Mouse (Mus musculus): ENCODE data around the gene Sfswap. TPM values are rescaled to one million over a fixed set of nuclear protein-coding genes. Genes with fewer than 3 reads are reported as not detected.

Sfswap gene
- polyA plus RNA-seq, 2 experiments: 13.1 to 25.9 TPM

DNA sequence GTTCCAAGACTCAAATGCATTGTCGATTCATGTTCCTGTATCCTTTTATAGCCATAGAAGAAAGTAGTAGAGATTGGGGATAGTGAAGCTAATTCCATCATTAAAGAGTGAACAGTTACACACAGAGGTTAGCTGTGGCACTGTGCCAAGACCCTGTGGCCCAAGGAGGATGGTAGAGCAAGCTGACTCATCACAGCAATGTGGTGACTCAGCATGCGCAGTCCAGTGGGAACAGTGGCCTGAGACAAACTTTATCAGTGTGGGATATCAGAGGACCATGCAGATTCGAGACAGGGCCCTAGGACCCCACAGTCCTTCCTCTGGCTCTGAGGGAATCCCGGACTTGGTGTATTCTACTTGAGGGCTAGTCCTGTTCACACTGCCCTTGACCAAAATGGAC lies 17.2 kb downstream of the Sfswap start:
- H3K4me3 ChIP-seq (ENCODE audit: insufficient read depth in 1 of 2, low read depth in 2 of 2, low read length in 2 of 2): no peak overlapping the region
- no peak overlapping the region for H3K27ac ChIP-seq
- no peaks in the 10 kb centered on the region for H3K4me1 ChIP-seq (replicated peaks; ENCODE audit: control insufficient read depth in 2 of 2, insufficient read depth in 2 of 2, low read length in 1 of 2)
- no peak overlapping the region for H3K9ac ChIP-seq (replicated peaks)
- H3K36me3 ChIP-seq (replicated peaks; ENCODE audit: control insufficient read depth, insufficient read depth, low read depth): peaks cover 55% of the 10 kb centered on the region
- ATAC-seq (ENCODE audit: insufficient read depth): 0 out of 2 replicates have a peak, but pooled peaks have one; percentile 23
- no peak overlapping the region for H3K4me2 ChIP-seq (ENCODE audit: low read depth)
- 76% methylated on average over 4 of the region's 4 CpGs for WGBS (ENCODE audit: insufficient replicate concordance)
- H3K27me3 ChIP-seq (ENCODE audit: control insufficient read depth, insufficient read depth, low read length): no peaks in the 10 kb centered on the region
- DNase-seq (ENCODE audit: low read depth in 3 of 3, low spot score in 3 of 3): no peak
- H3K9me3 ChIP-seq (ENCODE audit: control insufficient read depth, low read length): no peaks in the 10 kb centered on the region
- no peak for TF ChIP-seq CTCF (IDR thresholded peaks at IDR 0.05; ENCODE audit: low read depth)
- TF ChIP-seq EP300 (IDR thresholded peaks at IDR 0.05; ENCODE audit: low read depth): no peak

- Histone ChIP-seq H3K9ac (replicated peaks) (no peak overlapping the region), H3K36me3 (replicated peaks; ENCODE audit: control insufficient read depth, insufficient read depth, low read depth) (peaks cover 49% of the 10 kb centered on the region)
- 89% methylated on average over 1 of the region's 1 CpGs for WGBS (ENCODE audit: insufficient replicate concordance)
These were observed 17.8 kb downstream of the Sfswap start for GRCm38 (mm10) chr5:129518786-129519185.

GRCm38 (mm10) chr5:129519591-129519990 lies 18.6 kb downstream of the Sfswap start:
- DNase-seq (ENCODE audit: low read depth in 3 of 3, low spot score in 3 of 3) (no peak), ATAC-seq (ENCODE audit: insufficient read depth) (no peak)
- H3K9me3 ChIP-seq (ENCODE audit: control insufficient read depth, low read length): no peaks in the 10 kb centered on the region
- no peak overlapping the region for H3K4me3 ChIP-seq (ENCODE audit: insufficient read depth in 1 of 2, low read depth in 2 of 2, low read length in 2 of 2)
- 85% methylated on average over 2 of the region's 2 CpGs for WGBS (ENCODE audit: insufficient replicate concordance)
- H3K4me2 ChIP-seq (ENCODE audit: low read depth): no peak overlapping the region
- no peak overlapping the region for H3K27ac ChIP-seq
- H3K4me1 ChIP-seq (replicated peaks; ENCODE audit: control insufficient read depth in 2 of 2, insufficient read depth in 2 of 2, low read length in 1 of 2): no peaks in the 10 kb centered on the region
- TF ChIP-seq EP300 (IDR thresholded peaks at IDR 0.05; ENCODE audit: low read depth) (no peak), CTCF (IDR thresholded peaks at IDR 0.05; ENCODE audit: low read depth) (no peak)
- H3K36me3 ChIP-seq (replicated peaks; ENCODE audit: control insufficient read depth, insufficient read depth, low read depth): peaks cover 48% of the 10 kb centered on the region
- no peak overlapping the region for H3K9ac ChIP-seq (replicated peaks)
- H3K27me3 ChIP-seq (ENCODE audit: control insufficient read depth, insufficient read depth, low read length): no peaks in the 10 kb centered on the region

More at GRCm38 (mm10) chr5:129518786-129519185, 17.8 kb downstream of the Sfswap start:
- H3K27me3 ChIP-seq (ENCODE audit: control insufficient read depth, insufficient read depth, low read length): no peaks in the 10 kb centered on the region
- H3K4me1 ChIP-seq (replicated peaks; ENCODE audit: control insufficient read depth in 2 of 2, insufficient read depth in 2 of 2, low read length in 1 of 2): no peaks in the 10 kb centered on the region
- H3K9me3 ChIP-seq (ENCODE audit: control insufficient read depth, low read length): no peaks in the 10 kb centered on the region
- ATAC-seq (ENCODE audit: insufficient read depth): no peak
- H3K27ac ChIP-seq: no peak overlapping the region
- no peak overlapping the region for H3K4me2 ChIP-seq (ENCODE audit: low read depth)
- H3K4me3 ChIP-seq (ENCODE audit: insufficient read depth in 1 of 2, low read depth in 2 of 2, low read length in 2 of 2): no peak overlapping the region
- no peak for DNase-seq (ENCODE audit: low read depth in 3 of 3, low spot score in 3 of 3)
- TF ChIP-seq CTCF (IDR thresholded peaks at IDR 0.05; ENCODE audit: low read depth) (no peak), EP300 (IDR thresholded peaks at IDR 0.05; ENCODE audit: low read depth) (no peak)

DNA sequence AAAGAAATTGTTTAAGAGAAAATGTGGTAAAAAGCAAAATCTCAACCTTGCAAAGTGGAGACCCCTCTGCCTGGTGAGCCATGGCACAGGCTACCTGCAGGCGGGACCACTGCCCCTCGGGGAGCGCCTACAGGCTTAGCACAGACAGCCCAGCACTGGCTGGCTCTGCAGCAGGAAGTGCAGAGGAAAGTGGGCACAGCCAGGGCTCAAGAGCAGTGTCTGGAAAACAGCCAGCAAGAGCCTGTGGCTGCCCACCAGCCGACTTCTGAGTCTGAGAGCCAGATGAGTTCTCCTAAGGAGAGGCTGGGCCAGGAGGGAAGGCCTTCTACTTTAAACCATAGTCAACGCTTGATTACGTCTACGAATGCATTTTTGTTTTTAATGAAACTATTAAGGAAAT lies 20.5 kb downstream of the Sfswap start:
- H3K27ac ChIP-seq: no peak overlapping the region
- peaks cover 42% of the 10 kb centered on the region for H3K36me3 ChIP-seq (replicated peaks; ENCODE audit: control insufficient read depth, insufficient read depth, low read depth)
- no peaks in the 10 kb centered on the region for H3K27me3 ChIP-seq (ENCODE audit: control insufficient read depth, insufficient read depth, low read length)
- no peaks in the 10 kb centered on the region for H3K4me1 ChIP-seq (replicated peaks; ENCODE audit: control insufficient read depth in 2 of 2, insufficient read depth in 2 of 2, low read length in 1 of 2)
- TF ChIP-seq CTCF (IDR thresholded peaks at IDR 0.05; ENCODE audit: low read depth) (no peak), EP300 (IDR thresholded peaks at IDR 0.05; ENCODE audit: low read depth) (no peak)
- no peak overlapping the region for H3K9ac ChIP-seq (replicated peaks)
- no peak overlapping the region for H3K4me3 ChIP-seq (ENCODE audit: insufficient read depth in 1 of 2, low read depth in 2 of 2, low read length in 2 of 2)
- no peaks in the 10 kb centered on the region for H3K9me3 ChIP-seq (ENCODE audit: control insufficient read depth, low read length)
- ATAC-seq (ENCODE audit: insufficient read depth): no peak
- 84% methylated on average over 7 of the region's 7 CpGs for WGBS (ENCODE audit: insufficient replicate concordance)
- no peak for DNase-seq (ENCODE audit: low read depth in 3 of 3, low spot score in 3 of 3)
- H3K4me2 ChIP-seq (ENCODE audit: low read depth): no peak overlapping the region

DNA sequence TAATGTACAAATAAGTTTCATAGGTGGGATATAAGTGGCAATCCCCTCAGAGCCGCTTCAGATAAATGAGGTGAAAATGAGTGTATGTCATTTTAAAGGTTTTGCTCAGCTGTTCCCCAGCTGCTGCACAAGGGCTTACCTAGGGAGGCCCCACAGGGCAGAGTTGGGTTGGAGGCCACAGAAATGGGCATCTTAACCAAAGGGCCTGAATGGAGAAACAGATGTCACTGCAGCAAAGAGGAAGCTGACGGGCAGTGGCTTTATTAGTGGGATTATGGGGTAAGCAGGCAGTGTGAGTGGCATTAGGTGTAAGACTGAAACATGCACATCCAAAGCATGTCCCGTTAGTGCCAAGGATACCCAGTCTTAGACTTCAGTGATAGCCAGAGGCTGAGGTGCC lies 20.9 kb downstream of the Sfswap start:
- WGBS (ENCODE audit: insufficient replicate concordance): 78% methylated on average over 3 of the region's 3 CpGs
- H3K36me3 ChIP-seq (replicated peaks; ENCODE audit: control insufficient read depth, insufficient read depth, low read depth): peaks cover 42% of the 10 kb centered on the region

More for the DNA sequence above, 20.9 kb downstream of the Sfswap start:
- H3K27ac ChIP-seq: no peak overlapping the region
- H3K4me1 ChIP-seq (replicated peaks; ENCODE audit: control insufficient read depth in 2 of 2, insufficient read depth in 2 of 2, low read length in 1 of 2): no peaks in the 10 kb centered on the region
- H3K4me2 ChIP-seq (ENCODE audit: low read depth): no peak overlapping the region
- no peaks in the 10 kb centered on the region for H3K9me3 ChIP-seq (ENCODE audit: control insufficient read depth, low read length)
- ATAC-seq (ENCODE audit: insufficient read depth) (no peak), DNase-seq (ENCODE audit: low read depth in 3 of 3, low spot score in 3 of 3) (no peak)
- H3K27me3 ChIP-seq (ENCODE audit: control insufficient read depth, insufficient read depth, low read length): no peaks in the 10 kb centered on the region
- TF ChIP-seq EP300 (IDR thresholded peaks at IDR 0.05; ENCODE audit: low read depth) (no peak), CTCF (IDR thresholded peaks at IDR 0.05; ENCODE audit: low read depth) (no peak)
- no peak overlapping the region for H3K9ac ChIP-seq (replicated peaks)
- no peak overlapping the region for H3K4me3 ChIP-seq (ENCODE audit: insufficient read depth in 1 of 2, low read depth in 2 of 2, low read length in 2 of 2)

All from liver, embryonic 14.5 days (tissue).